16 mouse cellular contexts compared by ENCODE assay signal in the genomic region with DNA sequence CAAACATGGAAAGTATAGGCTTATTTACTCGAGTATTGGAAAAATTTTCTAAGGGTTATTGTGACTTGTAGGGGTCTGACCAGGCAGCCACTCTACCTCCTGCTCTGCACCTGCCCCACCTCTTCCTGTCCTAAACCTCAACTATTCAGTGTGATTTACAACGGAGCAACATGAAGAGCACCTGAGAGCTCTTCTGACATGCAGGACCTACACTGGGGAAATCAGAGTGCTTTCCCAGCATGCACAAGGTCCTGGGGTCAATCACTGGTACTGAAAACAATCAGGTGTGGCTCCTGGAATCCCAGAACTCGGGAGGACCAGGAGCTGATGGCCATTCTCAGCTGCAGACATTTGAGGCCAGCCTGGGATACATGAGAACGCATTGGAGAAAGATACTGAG.
"Had no signal": no experiment of that assay in that cellular context is flagged by ENCODE, and none has a peak within 500 bp of the region (broad histone marks: within the 10 kb centered on the region; RNA-seq: fewer than 3 reads in every experiment).

No protein-coding gene starts in this region.

- H3K9me3 ChIP-seq: neural tube, embryonic 13.5 days; neural tube, embryonic 15.5 days; stomach, embryonic 15.5 days had no signal

- H3K36me3 ChIP-seq: neural tube, embryonic 13.5 days; neural tube, embryonic 15.5 days; stomach, embryonic 15.5 days had no signal

- H3K9ac ChIP-seq: neural tube, embryonic 13.5 days; neural tube, embryonic 15.5 days; stomach, embryonic 15.5 days had no signal

- H3K4me3 ChIP-seq: neural tube, embryonic 13.5 days; neural tube, embryonic 15.5 days; stomach, embryonic 15.5 days had no signal

- H3K27me3 ChIP-seq: neural tube, embryonic 13.5 days; neural tube, embryonic 15.5 days; stomach, embryonic 15.5 days had no signal

- DNase-seq: retina, postnatal 1 day; right cerebral cortex, adult 18-20 months; right cerebral cortex, postnatal 14 days; right cerebral cortex, postnatal 25 days; right cerebral cortex, postnatal 4 days; spleen, adult 18-20 months; thymus, adult 18-20 months; thymus, adult 2 months; thymus, postnatal 14 days; thymus, postnatal 25 days; thymus, postnatal 36 days; thymus, postnatal 4 days had no signal

- H3K27ac ChIP-seq: neural tube, embryonic 13.5 days; neural tube, embryonic 15.5 days; stomach, embryonic 15.5 days; stomach, postnatal 0 days had no signal

- H3K4me1 ChIP-seq: neural tube, embryonic 13.5 days; neural tube, embryonic 15.5 days; stomach, embryonic 15.5 days had no signal

- H3K4me2 ChIP-seq: neural tube, embryonic 13.5 days; neural tube, embryonic 15.5 days; stomach, embryonic 15.5 days had no signal
